ENCODE assay signal across 10 mouse cellular contexts in the genomic region with DNA sequence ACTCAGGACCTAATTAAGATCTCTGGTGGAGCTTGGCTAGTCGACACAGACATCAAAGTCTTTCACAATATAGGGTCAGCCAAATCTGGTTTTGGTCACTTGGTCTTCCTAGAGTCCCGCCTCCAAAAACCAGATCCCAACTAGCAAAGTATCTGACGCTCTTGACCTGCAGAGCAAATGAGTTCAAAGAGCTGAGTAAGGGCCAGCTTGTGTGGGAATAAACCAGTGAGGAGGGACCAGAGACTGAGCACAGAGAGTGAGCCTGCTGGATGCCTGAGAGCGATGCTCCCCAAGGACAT. TPM values are rescaled to one million over a fixed set of nuclear protein-coding genes. Genes with fewer than 3 reads are reported as not detected.
DNase-seq lines count a peak whose midpoint lies in the region; ATAC-seq and TF ChIP-seq lines count a peak whose summit lies in the region.
"Had no signal": no experiment of that assay in that cellular context is flagged by ENCODE, and none has a peak within 500 bp of the region (broad histone marks: within the 10 kb centered on the region; RNA-seq: fewer than 3 reads in every experiment).

No protein-coding gene starts in this region.

- H3K9ac ChIP-seq in heart, embryonic 11.5 days (ENCODE audit: low read depth, low read length): no peak overlapping the region
- H3K9ac ChIP-seq in ES-Bruce4 (ENCODE audit: low read depth, poor library complexity, severe bottlenecking): no peak overlapping the region
- H3K9ac ChIP-seq in forebrain, postnatal 0 days: peak overlapping the region; percentile 82
- H3K9ac ChIP-seq in liver, embryonic 13.5 days: no peak overlapping the region

- peak overlapping the region; percentile 53; the same call in 1 of the 2 replicates for H3K4me3 ChIP-seq in heart, embryonic 11.5 days (ENCODE audit: low read depth, low read length)
- peak overlapping the region; percentile 31 for H3K4me3 ChIP-seq in ES-Bruce4 (ENCODE audit: low read depth, low read length)
- H3K4me3 ChIP-seq in forebrain, postnatal 0 days (ENCODE audit: low read depth, low read length): peak overlapping the region; percentile 63
- H3K4me3 ChIP-seq in liver, embryonic 13.5 days (replicated peaks): no peak overlapping the region

- TF ChIP-seq CTCF in ES-Bruce4 (IDR thresholded peaks at IDR 0.05; ENCODE audit: low read depth, low read length): no peak
- no peak for TF ChIP-seq CTCF in forebrain, postnatal 0 days (IDR thresholded peaks at IDR 0.05; ENCODE audit: low read depth)

- 0 out of 2 replicates have a peak, but pooled peaks cover 6% of the 10 kb centered on the region for H3K4me1 ChIP-seq in heart, embryonic 11.5 days (ENCODE audit: control insufficient read depth, insufficient read depth, low read length)
- no peaks in the 10 kb centered on the region for H3K4me1 ChIP-seq in ES-Bruce4 (ENCODE audit: control insufficient read depth, insufficient read depth, low read length)
- peaks cover 28% of the 10 kb centered on the region for H3K4me1 ChIP-seq in forebrain, postnatal 0 days (ENCODE audit: insufficient read depth)
- no peaks in the 10 kb centered on the region for H3K4me1 ChIP-seq in liver, embryonic 13.5 days (replicated peaks)

- peaks cover 23% of the 10 kb centered on the region for H3K27me3 ChIP-seq in heart, embryonic 11.5 days (ENCODE audit: control insufficient read depth, insufficient read depth, low read length)
- no peaks in the 10 kb centered on the region for H3K27me3 ChIP-seq in ES-Bruce4 (ENCODE audit: control insufficient read depth, insufficient read depth, low read length, poor library complexity, severe bottlenecking)
- no peaks in the 10 kb centered on the region for H3K27me3 ChIP-seq in forebrain, postnatal 0 days (ENCODE audit: insufficient read depth, low read length)
- peaks cover 56% of the 10 kb centered on the region for H3K27me3 ChIP-seq in liver, embryonic 13.5 days

- WGBS in heart, embryonic 11.5 days (ENCODE audit: insufficient replicate concordance): 24% methylated on average over 4 of the region's 4 CpGs
- 30% methylated on average over 4 of the region's 4 CpGs for WGBS in forebrain, postnatal 0 days
- 39% methylated on average over 4 of the region's 4 CpGs for WGBS in liver, embryonic 13.5 days (ENCODE audit: insufficient replicate concordance)

- H3K4me2 ChIP-seq in heart, embryonic 11.5 days: peak overlapping the region; percentile 88
- peak overlapping the region; percentile 61 for H3K4me2 ChIP-seq in forebrain, postnatal 0 days (ENCODE audit: low read depth)
- H3K4me2 ChIP-seq in liver, embryonic 13.5 days: peak overlapping the region; percentile 54; the same call in 1 of the 2 replicates

- no peak for DNase-seq in heart, adult 18-20 months
- DNase-seq in forebrain, postnatal 0 days: no peak
- no peak for DNase-seq in liver, embryonic 13.5 days
- DNase-seq in frontal cortex, postnatal 10 days (ENCODE audit: low spot score in 2 of 2): no peak
- no peak for DNase-seq in B cell, adult 2 months
- no peak for DNase-seq in urinary bladder, postnatal 25 days (ENCODE audit: low spot score)

- TF ChIP-seq POLR2A in ES-Bruce4 (IDR thresholded peaks at IDR 0.05; ENCODE audit: insufficient read depth, low read length): no peak

- no peaks in the 10 kb centered on the region for H3K36me3 ChIP-seq in heart, embryonic 11.5 days (ENCODE audit: control insufficient read depth, insufficient read depth, low read length)
- no peaks in the 10 kb centered on the region for H3K36me3 ChIP-seq in ES-Bruce4 (ENCODE audit: control insufficient read depth, insufficient read depth, low read length, poor library complexity, severe bottlenecking)
- H3K36me3 ChIP-seq in forebrain, postnatal 0 days (ENCODE audit: insufficient read depth): no peaks in the 10 kb centered on the region
- no peaks in the 10 kb centered on the region for H3K36me3 ChIP-seq in liver, embryonic 13.5 days

- H3K9me3 ChIP-seq in heart, embryonic 11.5 days (replicated peaks; ENCODE audit: control insufficient read depth, low read length): no peaks in the 10 kb centered on the region
- H3K9me3 ChIP-seq in ES-Bruce4 (replicated peaks; ENCODE audit: control insufficient read depth, insufficient read depth, low read length, poor library complexity, severe bottlenecking): no peaks in the 10 kb centered on the region
- H3K9me3 ChIP-seq in forebrain, postnatal 0 days (ENCODE audit: low read length): no peaks in the 10 kb centered on the region
- no peaks in the 10 kb centered on the region for H3K9me3 ChIP-seq in liver, embryonic 13.5 days (replicated peaks)

- no peak for ATAC-seq in heart, embryonic 11.5 days (replicated peaks; ENCODE audit: insufficient number of reproducible peaks, low FRiP score, low TSS enrichment)
- ATAC-seq in forebrain, postnatal 0 days: no peak
- ATAC-seq in liver, embryonic 13.5 days (ENCODE audit: low read depth): no peak

- no peak overlapping the region for H3K27ac ChIP-seq in heart, embryonic 11.5 days (ENCODE audit: low read depth, low read length)
- no peak overlapping the region for H3K27ac ChIP-seq in ES-Bruce4 (ENCODE audit: insufficient read depth, low read length)
- H3K27ac ChIP-seq in forebrain, postnatal 0 days (ENCODE audit: low read depth, low read length): peak overlapping the region; percentile 79; the same call in 1 of the 2 replicates
- H3K27ac ChIP-seq in liver, embryonic 13.5 days: no peak overlapping the region

- no peak for TF ChIP-seq EP300 in ES-Bruce4 (IDR thresholded peaks at IDR 0.05; ENCODE audit: insufficient read depth, low read depth, low read length)

RNA-seq across cellular contexts. Expression of gene Smarcd3, which starts 0.6 kb away (rescaled TPM):
- polyA plus RNA-seq in heart, embryonic 11.5 days (2014; fragmentation: Nextera tagmentation; extraction: Ambion mirVana): 73.2 and 76.1 TPM in 2 replicates
- total RNA-seq in heart, adult 18-20 months (2021): 10 to 100 TPM; 56.5 to 59.8 TPM
- polyA plus RNA-seq in ES-Bruce4 (2011; ENCODE audit: insufficient read depth, insufficient read length, low read depth, missing spikeins): 1.5 and 1.9 TPM in 2 replicates
- total RNA-seq in forebrain, postnatal 0 days (2014; rRNA removed): 265 and 272 TPM in 2 replicates
- 162 and 168 TPM in 2 replicates for polyA plus RNA-seq in forebrain, postnatal 0 days (2015; fragmentation: Nextera tagmentation; extraction: Ambion mirVana)
- polyA plus RNA-seq in liver, embryonic 13.5 days (2015; fragmentation: Nextera tagmentation; extraction: Ambion mirVana): 1.9 and 2.2 TPM in 2 replicates
- total RNA-seq: megakaryocyte-erythroid progenitor cell, adult 5-6 weeks had no signal
- polyA plus RNA-seq: erythroblast, embryonic 14.5 days had no signal

RNA-seq across cellular contexts. Expression of gene Chpf2, which starts 38.2 kb away (rescaled TPM):
- polyA plus RNA-seq in heart, embryonic 11.5 days (2014; fragmentation: Nextera tagmentation; extraction: Ambion mirVana): 8.1 and 9.8 TPM in 2 replicates
- 1 to 10 TPM; 5.8 to 6.9 TPM for total RNA-seq in heart, adult 18-20 months (2021)
- polyA plus RNA-seq in ES-Bruce4 (2011; ENCODE audit: insufficient read depth, insufficient read length, low read depth, missing spikeins): 5.7 and 8.3 TPM in 2 replicates
- total RNA-seq in forebrain, postnatal 0 days (2014; rRNA removed): 25.0 and 33.5 TPM in 2 replicates
- polyA plus RNA-seq in forebrain, postnatal 0 days (2015; fragmentation: Nextera tagmentation; extraction: Ambion mirVana): 18.7 and 21.3 TPM in 2 replicates
- 11.8 and 12.7 TPM in 2 replicates for polyA plus RNA-seq in liver, embryonic 13.5 days (2015; fragmentation: Nextera tagmentation; extraction: Ambion mirVana)

RNA-seq across cellular contexts. Expression of gene Abcf2, which starts 47.5 kb away (rescaled TPM):
- 75.6 and 78.6 TPM in 2 replicates for polyA plus RNA-seq in heart, embryonic 11.5 days (2014; fragmentation: Nextera tagmentation; extraction: Ambion mirVana)
- 10 to 100 TPM; 53.5 to 54.9 TPM for total RNA-seq in heart, adult 18-20 months (2021)
- 113 and 120 TPM in 2 replicates for polyA plus RNA-seq in ES-Bruce4 (2011; ENCODE audit: insufficient read depth, insufficient read length, low read depth, missing spikeins)
- total RNA-seq in forebrain, postnatal 0 days (2014; rRNA removed): 59.8 and 66.2 TPM in 2 replicates
- 73.7 and 80.8 TPM in 2 replicates for polyA plus RNA-seq in forebrain, postnatal 0 days (2015; fragmentation: Nextera tagmentation; extraction: Ambion mirVana)
- 72.6 and 81.6 TPM in 2 replicates for polyA plus RNA-seq in liver, embryonic 13.5 days (2015; fragmentation: Nextera tagmentation; extraction: Ambion mirVana)

Comparison
In these comparisons a context has a peak if more than half of its experiments do, and no peak if none do; other contexts are left out.
1. RNA of gene Smarcd3, which starts 0.6 kb away (polyA plus RNA-seq): 162 to 168 TPM in forebrain, postnatal 0 days and 73.2 to 76.1 TPM in heart, embryonic 11.5 days; 1.9 to 2.2 TPM in liver, embryonic 13.5 days and 1.5 to 1.9 TPM in ES-Bruce4; every median in the first group is over 10 times any median in the second.
2. Peak in every context shown above with its lines, with median percentiles within 50 percentile points of each other: H3K4me2 ChIP-seq.